In the genomic region with DNA sequence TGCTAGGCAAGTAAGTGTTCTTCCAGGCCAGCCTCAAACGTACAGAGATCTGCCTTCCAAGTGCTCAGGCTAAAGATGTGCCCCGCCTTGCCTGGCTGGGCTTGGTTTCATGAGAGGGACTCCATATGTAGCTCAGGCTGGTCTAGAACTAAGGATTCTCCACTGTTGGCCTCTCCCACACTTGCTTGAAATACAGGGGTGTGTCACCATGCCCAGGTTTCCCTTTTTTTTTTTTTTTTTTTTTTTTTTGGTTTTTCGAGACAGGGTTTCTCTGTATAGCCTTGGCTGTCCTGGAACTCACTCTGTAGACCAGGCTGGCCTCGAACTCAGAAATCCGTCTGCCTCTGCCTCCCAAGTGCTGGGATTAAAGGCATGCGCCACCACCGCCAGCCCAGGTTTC, we compare ENCODE assay signal across 7 mouse cellular contexts. TPM values are rescaled to one million over a fixed set of nuclear protein-coding genes. Genes with fewer than 3 reads are reported as not detected.
DNase-seq lines count a peak whose midpoint lies in the region; ATAC-seq and TF ChIP-seq lines count a peak whose summit lies in the region.
"Not testable (repeated sequence)": the region's sequence is repeated elsewhere in the genome, so short reads cannot be mapped to it uniquely, and the experiment has no call there.

No protein-coding gene starts in this region.

- not testable (repeated sequence) for H3K9ac ChIP-seq in CH12.LX (ENCODE audit: insufficient read depth, low read depth); MEL (ENCODE audit: control insufficient read depth, low read depth, low read length, poor library complexity, severe bottlenecking); intestine, postnatal 0 days (ENCODE audit: low read depth, low read length); liver, postnatal 0 days (replicated peaks); stomach, postnatal 0 days (ENCODE audit: low read length)

- not testable (repeated sequence) for H3K4me2 ChIP-seq in CH12.LX (ENCODE audit: insufficient read depth, low read depth, poor library complexity, severe bottlenecking); intestine, postnatal 0 days (replicated peaks; ENCODE audit: low read depth); liver, postnatal 0 days (ENCODE audit: low read depth, low read length); stomach, postnatal 0 days (replicated peaks; ENCODE audit: low read depth)

- H3K36me3 ChIP-seq in CH12.LX (replicated peaks in 1 of 2; ENCODE audit: control insufficient read depth in 1 of 2, insufficient read depth in 1 of 2, low read length in 1 of 2); intestine, postnatal 0 days (ENCODE audit: control insufficient read depth, insufficient read depth); liver, postnatal 0 days (replicated peaks; ENCODE audit: insufficient read depth, low read length); stomach, postnatal 0 days (ENCODE audit: control insufficient read depth, insufficient read depth, low read length): not testable (repeated sequence)
- H3K36me3 ChIP-seq in MEL (ENCODE audit: control insufficient read depth in 1 of 2, insufficient read depth in 2 of 2, low read length in 2 of 2) = peaks cover 0 to 34% of the 10 kb centered on the region in 2 experiments; a peak in 2 of 4 replicates

- not testable (repeated sequence) for H3K9me3 ChIP-seq in CH12.LX (replicated peaks; ENCODE audit: low read length); MEL (replicated peaks; ENCODE audit: insufficient read depth, low read length); intestine, postnatal 0 days (ENCODE audit: control insufficient read depth); liver, postnatal 0 days (ENCODE audit: low read length); stomach, postnatal 0 days (ENCODE audit: control insufficient read depth, low read length)

- TF ChIP-seq POLR2A in CH12.LX (IDR thresholded peaks at IDR 0.05; ENCODE audit: low read depth, low read length); MEL (IDR thresholded peaks at IDR 0.05; ENCODE audit: control insufficient read depth in 1 of 2, insufficient read depth in 1 of 2, low read depth in 1 of 2, low read length in 2 of 2, poor library complexity in 1 of 2): not testable (repeated sequence)

- not testable (repeated sequence) for TF ChIP-seq RAD21 in CH12.LX (IDR thresholded peaks at IDR 0.05; ENCODE audit: low read depth, low read length); MEL (IDR thresholded peaks at IDR 0.05; ENCODE audit: low read depth, low read length)

- TF ChIP-seq EP300 in CH12.LX (IDR thresholded peaks at IDR 0.05; ENCODE audit: low read length); MEL (IDR thresholded peaks at IDR 0.05; ENCODE audit: low read depth in 1 of 2, low read length in 2 of 2); liver, postnatal 0 days (IDR thresholded peaks at IDR 0.05; ENCODE audit: low read depth); stomach, postnatal 0 days (optimal IDR thresholded peaks at IDR 0.05): not testable (repeated sequence)

- peaks cover 32 to 70% of the 10 kb centered on the region in 2 experiments for H3K4me1 ChIP-seq in CH12.LX (ENCODE audit: control insufficient read depth in 1 of 2, insufficient read depth in 2 of 2)
- H3K4me1 ChIP-seq in MEL (ENCODE audit: control insufficient read depth in 1 of 2, insufficient read depth in 2 of 2, low read length in 2 of 2) = peaks cover 16 to 53% of the 10 kb centered on the region in 2 experiments
- H3K4me1 ChIP-seq in brown adipose tissue, adult 24 weeks (ENCODE audit: control insufficient read depth, insufficient read depth, insufficient read length, low read length) = peaks cover 19% of the 10 kb centered on the region
- not testable (repeated sequence) for H3K4me1 ChIP-seq in intestine, postnatal 0 days (replicated peaks; ENCODE audit: control insufficient read depth, insufficient read depth, low read length); stomach, postnatal 0 days (replicated peaks; ENCODE audit: control insufficient read depth, insufficient read depth)
- H3K4me1 ChIP-seq in liver, postnatal 0 days (ENCODE audit: insufficient read depth) = peaks cover 15% of the 10 kb centered on the region

- 81% methylated on average over 6 of the region's 7 CpGs for WGBS in intestine, postnatal 0 days
- WGBS in liver, postnatal 0 days (ENCODE audit: insufficient replicate concordance) = 71% methylated on average over 6 of the region's 7 CpGs
- 89% methylated on average over 5 of the region's 7 CpGs for WGBS in stomach, postnatal 0 days

- not testable (repeated sequence) for H3K79me2 ChIP-seq in CH12.LX (replicated peaks; ENCODE audit: control insufficient read depth, extremely low read depth, insufficient read depth, poor library complexity, severe bottlenecking); MEL (ENCODE audit: control insufficient read depth, insufficient read depth, low read length, poor library complexity)

- H3K27ac ChIP-seq in CH12.LX (ENCODE audit: insufficient read depth, low read depth) (peak overlapping the region; percentile 62), MEL (ENCODE audit: control insufficient read depth, low read depth, low read length) (peak overlapping the region; percentile 51)
- peak overlapping the region; percentile 56; the same call in 1 of the 2 replicates for H3K27ac ChIP-seq in brown adipose tissue, adult 24 weeks (replicated peaks; ENCODE audit: low read depth, low read length)
- H3K27ac ChIP-seq in intestine, postnatal 0 days (ENCODE audit: low read depth, low read length) = 0 out of 2 replicates have a peak overlapping the region, but pooled peaks have one; percentile 15
- H3K27ac ChIP-seq in liver, postnatal 0 days (ENCODE audit: low read depth) = peak overlapping the region; percentile 29; the same call in 1 of the 2 replicates
- 0 out of 2 replicates have a peak overlapping the region, but pooled peaks have one; percentile 13 for H3K27ac ChIP-seq in stomach, postnatal 0 days (replicated peaks)

- in situ Hi-C loops in CH12.LX (cut with MboI; ENCODE audit: low pct_ligation_motif_present, low pct_unique_long_range_greater_than_20kb, low sequenced_read_pairs) = not testable (repeated sequence)

- ATAC-seq in intestine, postnatal 0 days; liver, postnatal 0 days; stomach, postnatal 0 days (ENCODE audit: low FRiP score, low TSS enrichment): not testable (repeated sequence)
- ATAC-seq in megakaryocyte-erythroid progenitor cell, adult 5-6 weeks (replicated peaks; ENCODE audit: low FRiP score, low TSS enrichment, poor library complexity, severe bottlenecking) = 0 out of 2 replicates have a peak, but pooled peaks have one; percentile 7

- TF ChIP-seq CTCF in CH12.LX (conservative IDR thresholded peaks at IDR 0.05 in 1 of 2, IDR thresholded peaks at IDR 0.05 in 1 of 2; ENCODE audit: low read depth in 2 of 2, low read length in 2 of 2); MEL (IDR thresholded peaks at IDR 0.05 in 2 of 3, conservative IDR thresholded peaks at IDR 0.05 in 1 of 3; ENCODE audit: control insufficient read depth in 1 of 3, insufficient read depth in 1 of 3, low read depth in 2 of 3, low read length in 3 of 3, poor library complexity in 1 of 3, severe bottlenecking in 1 of 3); intestine, postnatal 0 days (IDR thresholded peaks at IDR 0.05; ENCODE audit: low read depth); liver, postnatal 0 days (IDR thresholded peaks at IDR 0.05; ENCODE audit: low read depth); stomach, postnatal 0 days (IDR thresholded peaks at IDR 0.05; ENCODE audit: low read depth): not testable (repeated sequence)

- DNase-seq in CH12.LX (ENCODE audit: extremely low read depth); MEL (ENCODE audit: low read depth, low spot score); liver, postnatal 0 days; stomach, postnatal 0 days (ENCODE audit: low spot score): not testable (repeated sequence)

- not testable (repeated sequence) for H3K4me3 ChIP-seq in CH12.LX (replicated peaks in 1 of 3; ENCODE audit: low read depth in 2 of 3, low read length in 2 of 3, poor library complexity in 1 of 3); MEL (ENCODE audit: control insufficient read depth in 1 of 2, insufficient read depth in 1 of 2, low read depth in 2 of 2, low read length in 2 of 2); brown adipose tissue, adult 24 weeks (ENCODE audit: insufficient read depth, low read depth, low read length); intestine, postnatal 0 days (ENCODE audit: low read depth, low read length); liver, postnatal 0 days (ENCODE audit: low read depth, low read length); stomach, postnatal 0 days (ENCODE audit: low read depth, low read length)

- H3K27me3 ChIP-seq in CH12.LX (replicated peaks); MEL (ENCODE audit: control insufficient read depth in 1 of 2, insufficient read depth in 2 of 2, low read length in 2 of 2); intestine, postnatal 0 days (replicated peaks; ENCODE audit: control insufficient read depth, insufficient read depth, low read length); liver, postnatal 0 days (ENCODE audit: insufficient read depth, low read length); stomach, postnatal 0 days (ENCODE audit: control insufficient read depth, insufficient read depth, low read length): not testable (repeated sequence)

- dilution Hi-C loops in CH12.LX (cut with MboI; ENCODE audit: extremely low pct_ligation_motif_present, extremely low pct_unique_long_range_greater_than_20kb, low sequenced_read_pairs) = not testable (repeated sequence)

RNA-seq across cellular contexts. Expression of a gene that starts 26.9 kb away (rescaled TPM):
- total RNA-seq in CH12.LX (2012; rRNA removed) (4.8 and 5.3 TPM in 2 replicates), CH12.LX (2014; rRNA removed) (0.82 and 1.4 TPM in 2 replicates), MEL (2012; rRNA removed) (3.4 and 4.0 TPM in 2 replicates)
- polyA plus RNA-seq in CH12.LX (2012; ENCODE audit: insufficient read length, low read depth) (10.1 and 12.4 TPM in 2 replicates), MEL (2012; ENCODE audit: insufficient read depth in 1 of 2, insufficient read length in 2 of 2, low read depth in 1 of 2, low replicate concordance in 2 of 2, missing spikeins in 1 of 2) (10 to 100 TPM in 1 of 2 experiments, not detected in 1; 15.3 TPM)
- polyA plus RNA-seq in brown adipose tissue, adult 24 weeks (2012; ENCODE audit: insufficient read depth, insufficient read length, missing spikeins) = 1.9 and 2.6 TPM in 2 replicates
- polyA plus RNA-seq in intestine, postnatal 0 days (2015; fragmentation: Nextera tagmentation; extraction: Ambion mirVana) = 10.6 and 11.1 TPM in 2 replicates
- 1.3 and 1.5 TPM in 2 replicates for polyA plus RNA-seq in liver, postnatal 0 days (2015; fragmentation: Nextera tagmentation; extraction: Ambion mirVana)
- total RNA-seq in megakaryocyte-erythroid progenitor cell, adult 5-6 weeks (2014; fragmentation: Nextera tagmentation) = 24.2 and 26.0 TPM in 2 replicates
- 7.9 and 11.8 TPM in 2 replicates for total RNA-seq in megakaryocyte-erythroid progenitor cell, adult 5-6 weeks (2017)
- 4.1 and 4.5 TPM in 2 replicates for polyA plus RNA-seq in stomach, postnatal 0 days (2015; fragmentation: Nextera tagmentation; extraction: Ambion mirVana)
